Mouse (Mus musculus): ENCODE measurements around the gene Pdgfc.

DNA sequence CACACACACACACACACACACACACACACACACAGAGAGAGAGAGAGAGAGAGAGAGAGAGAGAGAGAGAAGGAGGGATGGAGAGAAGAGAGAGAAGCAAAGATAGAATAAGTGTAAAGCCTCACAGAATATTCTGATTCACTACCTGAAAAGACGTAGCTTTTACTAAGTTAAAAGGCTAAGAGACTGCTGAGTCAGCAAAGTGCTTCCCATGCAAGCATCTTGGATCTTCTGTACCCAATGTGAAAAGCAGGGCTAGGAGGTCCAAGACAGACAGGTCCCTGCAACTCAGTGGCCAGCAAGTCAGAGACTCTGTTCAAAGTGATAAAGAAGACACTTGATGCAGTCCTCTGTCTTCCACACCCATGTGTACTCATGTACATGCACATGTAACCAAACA is 13.4 kb upstream of the Pdgfc start:
- no peak for TF ChIP-seq EP300 (optimal IDR thresholded peaks at IDR 0.05)
- no peak for TF ChIP-seq CTCF (IDR thresholded peaks at IDR 0.05; ENCODE audit: low read depth)
